Mouse (Mus musculus): ENCODE data around the gene Prpf38b. TPM values are rescaled to one million over a fixed set of nuclear protein-coding genes. Genes with fewer than 3 reads are reported as not detected.
A peak's percentile ranks its signal among the peaks of the same experiment; 100 is the strongest.

Gene Prpf38b
- polyA plus RNA-seq, 1 experiment = 73.9 TPM

DNA sequence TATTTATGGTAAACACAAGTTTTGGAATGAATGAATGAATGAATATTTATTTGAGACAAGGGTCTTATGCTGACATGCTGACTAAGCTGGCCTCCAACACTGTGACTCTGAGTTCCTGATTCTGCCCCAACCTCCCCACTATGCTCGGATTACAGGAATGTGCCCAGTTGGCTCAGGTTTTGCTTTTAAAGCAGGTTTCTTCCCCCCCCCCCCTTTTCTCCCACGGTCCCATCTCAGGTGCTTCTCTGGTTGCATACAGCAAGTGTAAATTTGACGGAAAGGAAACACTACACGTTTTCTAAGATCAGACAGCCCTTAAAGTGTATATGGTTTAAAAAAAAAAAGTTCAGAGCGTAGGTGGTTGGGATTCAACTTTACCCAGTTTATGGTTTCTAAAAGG lies 28.0 kb upstream of the Prpf38b start, which contains the start of gene Henmt1:
TSS of gene Henmt1 (plus strand) at position 301 of the 400 bp plus-strand sequence.
- Histone ChIP-seq H3K27me3 (ENCODE audit: control insufficient read depth, insufficient read depth, low read length) (no peaks in the 10 kb centered on the region), H3K36me3 (ENCODE audit: control insufficient read depth, insufficient read depth, low read length) (no peaks in the 10 kb centered on the region), H3K4me3 (ENCODE audit: low read depth, low read length) (peak within 1 kb of the TSS; percentile 23), H3K27ac (ENCODE audit: insufficient read depth, low read depth, low read length) (no peak within 1 kb of the TSS), H3K4me1 (ENCODE audit: control insufficient read depth, insufficient read depth, insufficient read length, low read length) (peaks cover 4% of the 10 kb centered on the region; the same call in 1 of the 2 replicates)
- WGBS = 83% methylated on average over 5 of the region's 5 CpGs
- TF ChIP-seq POLR2A (IDR thresholded peaks at IDR 0.05; ENCODE audit: low read depth, low read length) (no peak), CTCF (IDR thresholded peaks at IDR 0.05; ENCODE audit: extremely low read depth, insufficient read length, insufficient replicate concordance, low read depth, low read length) (no peak)

DNA sequence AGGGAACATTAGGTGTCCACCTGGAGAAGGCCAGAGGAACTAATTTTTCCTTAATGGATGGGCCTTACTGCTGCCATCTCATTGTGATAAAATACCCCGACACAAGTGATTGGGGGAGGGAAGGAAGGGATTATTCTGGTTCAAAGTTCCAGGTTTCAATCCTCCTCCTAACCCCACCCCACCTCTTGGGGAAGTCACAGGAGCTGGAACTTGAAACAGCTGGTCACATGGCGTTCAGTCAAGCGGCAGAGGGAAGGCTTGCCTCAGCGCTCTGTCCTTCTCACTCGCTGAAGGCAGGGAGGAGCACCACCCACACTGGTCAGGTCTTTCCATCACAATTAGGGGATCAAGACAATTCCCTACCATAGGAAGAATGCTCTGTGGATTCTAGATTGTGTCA lies 27.2 kb upstream of the Prpf38b start:
- H3K27ac ChIP-seq (ENCODE audit: insufficient read depth, low read depth, low read length) = no peak overlapping the region
- no peak overlapping the region for H3K4me3 ChIP-seq (ENCODE audit: low read depth, low read length)
- no peaks in the 10 kb centered on the region for H3K27me3 ChIP-seq (ENCODE audit: control insufficient read depth, insufficient read depth, low read length)
- TF ChIP-seq POLR2A (IDR thresholded peaks at IDR 0.05; ENCODE audit: low read depth, low read length) (no peak), CTCF (IDR thresholded peaks at IDR 0.05; ENCODE audit: extremely low read depth, insufficient read length, insufficient replicate concordance, low read depth, low read length) (no peak)
- H3K36me3 ChIP-seq (ENCODE audit: control insufficient read depth, insufficient read depth, low read length) = no peaks in the 10 kb centered on the region
- WGBS = 93% methylated on average over 5 of the region's 5 CpGs
- peaks cover 4% of the 10 kb centered on the region; the same call in 1 of the 2 replicates for H3K4me1 ChIP-seq (ENCODE audit: control insufficient read depth, insufficient read depth, insufficient read length, low read length)

DNA sequence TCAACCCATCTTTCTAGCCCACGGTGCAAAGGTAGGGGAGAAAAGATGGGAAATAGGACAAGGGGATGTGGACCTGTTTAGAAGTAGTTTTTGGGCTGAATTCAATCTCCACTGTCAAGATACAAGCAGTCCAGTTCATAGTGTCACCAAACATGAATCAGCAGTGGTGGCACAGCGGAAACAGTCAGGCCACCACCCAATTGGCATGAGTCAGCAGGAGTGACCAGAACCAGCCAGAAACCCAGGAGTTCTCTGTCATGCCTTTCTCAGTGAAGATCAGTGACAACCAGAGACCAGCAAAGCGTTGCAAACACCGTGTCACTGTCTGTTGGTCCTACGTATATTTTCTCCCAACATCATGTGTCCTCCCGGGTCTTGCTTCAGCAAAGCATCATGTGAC lies 22.0 kb upstream of the Prpf38b start:
- Histone ChIP-seq H3K27me3 (ENCODE audit: control insufficient read depth, insufficient read depth, low read length) (no peaks in the 10 kb centered on the region), H3K4me3 (ENCODE audit: low read depth, low read length) (no peak overlapping the region), H3K4me1 (ENCODE audit: control insufficient read depth, insufficient read depth, insufficient read length, low read length) (no peaks in the 10 kb centered on the region), H3K36me3 (ENCODE audit: control insufficient read depth, insufficient read depth, low read length) (no peaks in the 10 kb centered on the region), H3K27ac (ENCODE audit: insufficient read depth, low read depth, low read length) (no peak overlapping the region)
- TF ChIP-seq POLR2A (IDR thresholded peaks at IDR 0.05; ENCODE audit: low read depth, low read length) (no peak), CTCF (IDR thresholded peaks at IDR 0.05; ENCODE audit: extremely low read depth, insufficient read length, insufficient replicate concordance, low read depth, low read length) (no peak)
- WGBS = 93% methylated on average over 6 of the region's 6 CpGs

DNA sequence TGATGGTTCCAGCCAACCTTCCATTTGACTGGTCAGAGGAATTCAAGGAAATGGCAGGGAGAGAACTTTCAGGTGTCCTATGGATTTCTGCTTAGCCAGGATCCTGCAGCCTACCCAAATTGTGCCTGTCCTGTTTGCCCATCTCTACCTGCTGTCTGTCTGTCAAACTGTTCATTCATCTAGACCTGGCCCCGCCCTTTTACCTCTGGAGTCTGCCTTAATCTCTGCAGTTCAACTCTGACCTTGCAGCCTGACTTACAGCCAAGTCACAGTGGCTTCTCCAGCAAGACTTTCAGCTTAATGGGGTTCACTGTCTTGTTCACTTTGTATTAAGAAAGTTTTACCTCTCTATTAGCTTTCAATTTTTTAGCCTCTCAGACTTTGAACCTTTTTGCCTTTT lies 14.8 kb upstream of the Prpf38b start:
- no peaks in the 10 kb centered on the region for H3K27me3 ChIP-seq (ENCODE audit: control insufficient read depth, insufficient read depth, low read length)
- peaks cover 8% of the 10 kb centered on the region; the same call in 1 of the 2 replicates for H3K4me1 ChIP-seq (ENCODE audit: control insufficient read depth, insufficient read depth, insufficient read length, low read length)
- H3K4me3 ChIP-seq (ENCODE audit: low read depth, low read length) = no peak overlapping the region
- H3K36me3 ChIP-seq (ENCODE audit: control insufficient read depth, insufficient read depth, low read length) = no peaks in the 10 kb centered on the region
- H3K27ac ChIP-seq (ENCODE audit: insufficient read depth, low read depth, low read length) = peak overlapping the region; percentile 77
- TF ChIP-seq POLR2A (IDR thresholded peaks at IDR 0.05; ENCODE audit: low read depth, low read length) (no peak), CTCF (IDR thresholded peaks at IDR 0.05; ENCODE audit: extremely low read depth, insufficient read length, insufficient replicate concordance, low read depth, low read length) (no peak)
- WGBS = 77% methylated on average over 1 of the region's 1 CpGs

DNA sequence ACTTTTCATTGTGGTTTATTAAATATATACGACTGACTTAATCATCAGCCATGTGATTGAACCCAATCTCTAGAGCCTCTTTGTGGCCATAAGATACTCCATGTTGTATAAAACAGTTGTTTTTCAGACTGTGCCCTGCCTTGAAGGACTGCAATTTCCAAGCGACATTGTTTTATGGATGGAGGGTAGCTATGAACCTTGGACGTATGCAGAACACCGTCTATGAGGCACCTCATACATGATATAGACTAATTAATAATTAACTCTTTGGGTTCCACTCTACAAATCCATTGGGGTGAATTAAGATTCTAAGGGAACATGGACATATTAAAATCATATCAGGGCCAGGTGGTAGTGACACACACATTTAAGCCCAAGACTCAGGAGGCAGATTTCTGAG lies 14.2 kb upstream of the Prpf38b start:
- Histone ChIP-seq H3K4me1 (ENCODE audit: control insufficient read depth, insufficient read depth, insufficient read length, low read length) (peaks cover 11% of the 10 kb centered on the region; the same call in 1 of the 2 replicates), H3K4me3 (ENCODE audit: low read depth, low read length) (no peak overlapping the region), H3K36me3 (ENCODE audit: control insufficient read depth, insufficient read depth, low read length) (no peaks in the 10 kb centered on the region), H3K27ac (ENCODE audit: insufficient read depth, low read depth, low read length) (peak overlapping the region; percentile 77), H3K27me3 (ENCODE audit: control insufficient read depth, insufficient read depth, low read length) (no peaks in the 10 kb centered on the region)
- 37% methylated on average over 4 of the region's 4 CpGs for WGBS
- no peak for TF ChIP-seq POLR2A (IDR thresholded peaks at IDR 0.05; ENCODE audit: low read depth, low read length)
- TF ChIP-seq CTCF (IDR thresholded peaks at IDR 0.05; ENCODE audit: extremely low read depth, insufficient read length, insufficient replicate concordance, low read depth, low read length) = no peak

DNA sequence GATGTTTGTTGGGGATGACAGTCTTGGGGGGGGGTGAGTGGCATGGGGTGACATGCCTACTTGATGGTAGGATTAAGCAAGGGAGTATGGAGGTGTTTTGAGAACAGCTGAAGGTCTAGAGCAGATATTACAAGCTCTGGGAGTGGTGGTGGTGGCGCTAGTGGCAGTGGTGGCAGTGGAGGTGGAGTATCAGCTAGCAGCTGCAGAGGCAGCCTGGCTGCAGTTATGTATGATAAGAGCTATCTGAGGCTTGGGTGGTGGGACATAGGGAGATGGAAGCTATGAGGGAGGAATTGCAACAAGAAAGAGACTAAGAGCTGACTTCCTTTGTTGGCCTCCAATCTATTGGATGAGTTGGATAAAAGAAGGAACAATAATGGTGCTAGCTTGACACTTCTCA lies 10.3 kb upstream of the Prpf38b start:
- no peaks in the 10 kb centered on the region for H3K27me3 ChIP-seq (ENCODE audit: control insufficient read depth, insufficient read depth, low read length)
- no peaks in the 10 kb centered on the region for H3K36me3 ChIP-seq (ENCODE audit: control insufficient read depth, insufficient read depth, low read length)
- H3K27ac ChIP-seq (ENCODE audit: insufficient read depth, low read depth, low read length) = no peak overlapping the region
- WGBS = 92% methylated on average over 1 of the region's 1 CpGs
- no peak overlapping the region for H3K4me3 ChIP-seq (ENCODE audit: low read depth, low read length)
- peaks cover 26% of the 10 kb centered on the region; the same call in 1 of the 2 replicates for H3K4me1 ChIP-seq (ENCODE audit: control insufficient read depth, insufficient read depth, insufficient read length, low read length)
- TF ChIP-seq CTCF (IDR thresholded peaks at IDR 0.05; ENCODE audit: extremely low read depth, insufficient read length, insufficient replicate concordance, low read depth, low read length) = no peak
- no peak for TF ChIP-seq POLR2A (IDR thresholded peaks at IDR 0.05; ENCODE audit: low read depth, low read length)

DNA sequence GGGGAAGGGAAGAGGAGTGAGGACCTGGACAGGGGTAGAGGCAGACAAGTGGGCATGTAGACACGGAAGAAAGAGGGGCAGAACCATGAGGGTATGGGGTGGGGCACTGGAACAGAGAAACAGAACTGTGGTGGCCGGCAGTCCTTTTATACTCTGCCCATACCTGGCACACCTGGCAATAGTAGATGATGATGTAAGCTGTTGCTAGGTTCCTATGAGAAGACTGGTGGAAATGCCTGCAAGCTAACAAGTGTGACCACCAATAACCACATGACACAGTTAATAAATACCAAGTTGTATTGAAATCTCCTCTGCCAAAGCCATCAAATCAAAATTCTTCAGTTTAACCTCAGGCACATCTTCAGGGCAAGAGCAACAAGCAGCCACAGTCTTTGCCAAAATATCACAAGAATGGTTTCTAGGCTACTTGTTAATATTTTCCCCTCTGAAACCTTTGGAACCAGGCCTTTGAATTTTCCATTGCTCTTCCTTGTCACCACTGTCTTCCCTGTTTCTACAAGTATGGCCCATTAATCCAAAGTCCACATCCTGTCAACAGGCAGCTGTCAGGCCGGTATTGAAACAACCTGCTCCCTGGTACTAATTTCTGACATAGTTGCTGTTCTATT lies 9.0 kb upstream of the Prpf38b start:
- 49% methylated on average over 3 of the region's 3 CpGs for WGBS
- no peak overlapping the region for H3K4me3 ChIP-seq (ENCODE audit: low read depth, low read length)
- peak overlapping the region; percentile 96 for H3K27ac ChIP-seq (ENCODE audit: insufficient read depth, low read depth, low read length)
- H3K36me3 ChIP-seq (ENCODE audit: control insufficient read depth, insufficient read depth, low read length) = no peaks in the 10 kb centered on the region
- peaks cover 24% of the 10 kb centered on the region; the same call in 1 of the 2 replicates for H3K4me1 ChIP-seq (ENCODE audit: control insufficient read depth, insufficient read depth, insufficient read length, low read length)
- H3K27me3 ChIP-seq (ENCODE audit: control insufficient read depth, insufficient read depth, low read length) = no peaks in the 10 kb centered on the region
- no peak for TF ChIP-seq POLR2A (IDR thresholded peaks at IDR 0.05; ENCODE audit: low read depth, low read length)
- no peak for TF ChIP-seq CTCF (IDR thresholded peaks at IDR 0.05; ENCODE audit: extremely low read depth, insufficient read length, insufficient replicate concordance, low read depth, low read length)
